Mouse (Mus musculus) layer of hippocampus, adult 18-20 months (tissue): ENCODE results near the gene Dhx16. TPM values are rescaled to one million over a fixed set of nuclear protein-coding genes. Genes with fewer than 3 reads are reported as not detected.
A peak's percentile ranks its signal among the peaks of the same experiment; 100 is the strongest.

Source experiments
- DNase-seq, 2 experiments: peaks; one replicate each; pipeline ENCODE4 v3.0.0; 2022; ENCODE audit warnings: low spot score in 2 of 2
- total RNA-seq, 2 experiments: library from RNA; stranded (reverse); gene quantifications; 2 replicates each; pipeline ENCODE4 v1.2.3; 2021

Dhx16 gene
- total RNA-seq, 2 experiments from 2014 or later, result 25.0 to 30.2 TPM

GRCm38 (mm10) chr17:35896781-35897643 is 17.4 kb downstream of the Dhx16 start, which contains the start of gene 2310061I04Rik:
Gene 2310061I04Rik, minus strand, starts transcription at chr17:35897431.
- peak; percentile 91 to 93 for DNase-seq

GRCm38 (mm10) chr17:35897644-35898573 is 18.3 kb downstream of the Dhx16 start:
- DNase-seq, result no peak

GRCm38 (mm10) chr17:35900636-35901035 is 21.0 kb downstream of the Dhx16 start:
- no peak for DNase-seq

GRCm38 (mm10) chr17:35903343-35903991 is 23.8 kb downstream of the Dhx16 start:
- no peak for DNase-seq

- no peak for DNase-seq
These were observed 24.4 kb downstream of the Dhx16 start for GRCm38 (mm10) chr17:35903992-35904355.

- DNase-seq, result no peak
These were observed 26.0 kb downstream of the Dhx16 start for GRCm38 (mm10) chr17:35905587-35905986.

GRCm38 (mm10) chr17:35907609-35908008 is 28.0 kb downstream of the Dhx16 start:
- no peak for DNase-seq

GRCm38 (mm10) chr17:35909186-35909918 is 29.7 kb downstream of the Dhx16 start:
- no peak for DNase-seq

GRCm38 (mm10) chr17:35909919-35910369 is 30.3 kb downstream of the Dhx16 start, which contains the start of gene Atat1:
Gene Atat1, minus strand, starts transcription at chr17:35910075.
- peak; percentile 90 to 96 for DNase-seq

- DNase-seq, result no peak
These were observed 35.4 kb downstream of the Dhx16 start for GRCm38 (mm10) chr17:35914975-35915374.

- DNase-seq, result no peak
These were observed 36.1 kb downstream of the Dhx16 start for GRCm38 (mm10) chr17:35915538-35916296.

- peak; percentile 99 to 100 for DNase-seq
These were observed 36.9 kb downstream of the Dhx16 start, which contains the start of the genes Mrps18b and Ppp1r10 for GRCm38 (mm10) chr17:35916297-35917142. Gene Mrps18b, minus strand, starts transcription at chr17:35916389. Gene Ppp1r10, plus strand, starts transcription at chr17:35916434.

- no peak for DNase-seq
These were observed 37.5 kb downstream of the Dhx16 start for GRCm38 (mm10) chr17:35917143-35917462.

- peak; percentile 54 to 69 for DNase-seq
These were observed 38.0 kb downstream of the Dhx16 start for GRCm38 (mm10) chr17:35917463-35918251.

GRCm38 (mm10) chr17:35918276-35919059 is 38.8 kb downstream of the Dhx16 start:
- peak in 1 of 2 experiments; percentile 62 for DNase-seq

GRCm38 (mm10) chr17:35919060-35919715 is 39.6 kb downstream of the Dhx16 start:
- DNase-seq, result peak; percentile 94 to 98
